Mouse (Mus musculus) Patski (cell line): ENCODE data around the gene Relt. TPM values are rescaled to one million over a fixed set of nuclear protein-coding genes. Genes with fewer than 3 reads are reported as not detected.

Experiments
- ATAC-seq: fragments of 100-300 bp; one replicate; pipeline ENCODE4 v1.8.0; 2021
- CTCF ChIA-PET: fragments of 350-600 bp; sonication (Branson Sonifier 250); formaldehyde crosslinking; loops from one replicate; lab custom pipeline; 2022; ENCODE audit warnings: inconsistent platforms; lab: Charles Lee
- POLR2A ChIA-PET: fragments of 350-600 bp; sonication (Branson Sonifier 250); formaldehyde crosslinking; loops from one replicate; lab custom pipeline; 2022; ENCODE audit warnings: antibody characterized with exemption, inconsistent platforms; lab: Charles Lee
- DNase-seq: peaks from one replicate; pipeline ENCODE4 v3.0.0-alpha.2; 2011; ENCODE audit warnings: low read depth, low spot score
- H3K27me3 ChIP-seq: fragments of 371-371 bp; one replicate; pipeline ENCODE4 v1.5.1; 2021
- CTCF ChIP-seq: fragments of 100-300 bp; IDR thresholded peaks from one replicate; pipeline ENCODE4 v1.5.1; 2021
- in situ Hi-C: fragments of 300-500 bp; cut with MboI; formaldehyde crosslinking; loops from 3 replicates; pipeline ENCODE4 v1.11.1; 2018; ENCODE audit warnings: low pct_unique_long_range_greater_than_20kb, mixed read lengths
- polyA plus RNA-seq: library from polyadenylated mRNA; unstranded; gene quantifications from one replicate; pipeline ENCODE4 v1.2.3, GENCODE M21; 2021

Gene Relt
- 5.1 TPM for polyA plus RNA-seq

GRCm38 (mm10) chr7:100862828-100863638, at the start of gene Relt:
Relt (minus strand) TSS chr7:100863446.
- peak; percentile 84 for ATAC-seq
- ChIA-PET CTCF (interaction anchor here (0.9 to 2.5 kb wide), 5 partner anchors 14 to 184 kb away, joined by 3 to 21 read pairs (median 3); no protein-coding TSS in a partner anchor), POLR2A (no interaction called here)
- H3K27me3 ChIP-seq: no peaks in the 10 kb centered on the region
- peak; percentile 70 for DNase-seq
- in situ Hi-C loops: loop anchor here (10.0 kb wide), 1 partner anchor 338 kb away; no protein-coding TSS in a partner anchor
- TF ChIP-seq CTCF: no peak

- in situ Hi-C loops: no loop called here
- no peak for ATAC-seq
- TF ChIP-seq CTCF: no peak
- DNase-seq: no peak
- ChIA-PET POLR2A (interaction anchor here (0.6 to 1.4 kb wide), 4 partner anchors 9 to 475 kb away, joined by 3 to 4 read pairs (median 4); partner anchors contain the start of gene Arhgef17), CTCF (interaction anchor here (1.1 to 1.7 kb wide), 2 partner anchors 9 to 12 kb away, joined by 3 read pairs; no protein-coding TSS in a partner anchor)
- no peaks in the 10 kb centered on the region for H3K27me3 ChIP-seq
Observed at GRCm38 (mm10) chr7:100911791-100912190, 48.5 kb upstream of the Relt start.

- in situ Hi-C loops: no loop called here
- no peaks in the 10 kb centered on the region for H3K27me3 ChIP-seq
- CTCF ChIA-PET: interaction anchor here (1.1 to 1.7 kb wide), 2 partner anchors 9 to 13 kb away, joined by 3 read pairs; no protein-coding TSS in a partner anchor
- no peak for TF ChIP-seq CTCF
- POLR2A ChIA-PET: interaction anchor here (0.6 to 1.4 kb wide), 5 partner anchors 9 to 475 kb away, joined by 3 to 5 read pairs (median 4); partner anchors contain the start of gene Arhgef17
- ATAC-seq (no peak), DNase-seq (no peak)
Observed at GRCm38 (mm10) chr7:100911246-100911770, 48.1 kb upstream of the Relt start.

- DNase-seq (no peak), ATAC-seq (no peak)
- ChIA-PET CTCF (interaction anchor here (1.1 to 4.0 kb wide), 5 partner anchors 15 to 35 kb away, joined by 3 to 15 read pairs (median 7); no protein-coding TSS in a partner anchor), POLR2A (interaction anchor here (1.4 to 4.0 kb wide), 2 partner anchors 16 to 22 kb away, joined by 3 to 32 read pairs; partner anchors contain the start of gene Arhgef17)
- H3K27me3 ChIP-seq: no peaks in the 10 kb centered on the region
- in situ Hi-C loops: no loop called here
- no peak for TF ChIP-seq CTCF
Observed at GRCm38 (mm10) chr7:100908567-100908966, 45.3 kb upstream of the Relt start.

GRCm38 (mm10) chr7:100908061-100908460, 44.8 kb upstream of the Relt start:
- no peak for TF ChIP-seq CTCF
- in situ Hi-C loops: no loop called here
- DNase-seq (no peak), ATAC-seq (no peak)
- no peaks in the 10 kb centered on the region for H3K27me3 ChIP-seq
- CTCF ChIA-PET: interaction anchor here (0.8 to 4.0 kb wide), 10 partner anchors 11 to 144 kb away, joined by 3 to 17 read pairs (median 6); partner anchors contain the start of gene Arhgef17
- POLR2A ChIA-PET: interaction anchor here (1.0 to 4.0 kb wide), 3 partner anchors 15 to 22 kb away, joined by 3 to 32 read pairs (median 6); partner anchors contain the start of gene Arhgef17

GRCm38 (mm10) chr7:100907231-100907630, 44.0 kb upstream of the Relt start:
- ATAC-seq (no peak), DNase-seq (no peak)
- ChIA-PET CTCF (interaction anchor here (0.8 to 4.0 kb wide), 12 partner anchors 12 to 145 kb away, joined by 3 to 17 read pairs (median 5); partner anchors contain the start of gene Arhgef17), POLR2A (interaction anchor here (1.0 to 4.0 kb wide), 3 partner anchors 16 to 23 kb away, joined by 3 to 32 read pairs (median 6); partner anchors contain the start of gene Arhgef17)
- H3K27me3 ChIP-seq: no peaks in the 10 kb centered on the region
- TF ChIP-seq CTCF: no peak
- in situ Hi-C loops: no loop called here

- ATAC-seq (no peak), DNase-seq (no peak)
- H3K27me3 ChIP-seq: no peaks in the 10 kb centered on the region
- POLR2A ChIA-PET: interaction anchor here (4.0 kb wide), 1 partner anchor 24 kb away, joined by 32 read pairs; the partner anchor contains the start of gene Arhgef17
- no peak for TF ChIP-seq CTCF
- CTCF ChIA-PET: interaction anchor here (2.7 to 4.0 kb wide), 4 partner anchors 19 to 35 kb away, joined by 14 to 17 read pairs (median 14); partner anchors contain the start of gene Arhgef17
- in situ Hi-C loops: no loop called here
Observed at GRCm38 (mm10) chr7:100906029-100906789, 43.0 kb upstream of the Relt start.

GRCm38 (mm10) chr7:100905037-100905436, 41.8 kb upstream of the Relt start:
- ATAC-seq: no peak
- DNase-seq: no peak
- no peak for TF ChIP-seq CTCF
- in situ Hi-C loops: no loop called here
- ChIA-PET POLR2A (no interaction called here), CTCF (interaction anchor here (1.2 to 3.8 kb wide), 2 partner anchors 18 to 37 kb away, joined by 3 to 14 read pairs; no protein-coding TSS in a partner anchor)
- no peaks in the 10 kb centered on the region for H3K27me3 ChIP-seq

- no peak for TF ChIP-seq CTCF
- H3K27me3 ChIP-seq: no peaks in the 10 kb centered on the region
- ChIA-PET CTCF (interaction anchor here (1.0 to 3.8 kb wide), 3 partner anchors 16 to 37 kb away, joined by 3 to 14 read pairs (median 3); no protein-coding TSS in a partner anchor), POLR2A (no interaction called here)
- DNase-seq: no peak
- in situ Hi-C loops: loop anchor here (5.0 kb wide), 1 partner anchor 33 kb away; no protein-coding TSS in a partner anchor
- no peak for ATAC-seq
Observed at GRCm38 (mm10) chr7:100904612-100905011, 41.4 kb upstream of the Relt start.
